Mouse (Mus musculus) kidney, postnatal 0 days (tissue): Measurements from ENCODE around the gene Hlcs. TPM values are rescaled to one million over a fixed set of nuclear protein-coding genes. Genes with fewer than 3 reads are reported as not detected.

Source experiments
- ATAC-seq: fragments of 200-750 bp; cut with Nextera tagmentation; replicated peaks from 2 replicates; pipeline ENCODE4 v1.8.0; 2017; ENCODE audit warnings: low read depth, moderate number of reproducible peaks, moderate TSS enrichment, moderate library complexity; ENCODE audit not compliant: low FRiP score
- DNase-seq: peaks from one replicate; pipeline ENCODE4 v3.0.0-alpha.2; 2016; ENCODE audit warnings: low spot score
- H3K27ac ChIP-seq: fragments of 300-500 bp; sonication (generic); 2 replicates; pipeline ENCODE4 v1.5.1; 2014; ENCODE audit warnings: mild to moderate bottlenecking
- H3K27me3 ChIP-seq: fragments of 300-500 bp; sonication (generic); 2 replicates; pipeline ENCODE4 v1.6.1; 2014; ENCODE audit warnings: low read length, mixed read lengths; ENCODE audit not compliant: insufficient read depth
- H3K36me3 ChIP-seq: fragments of 300-500 bp; sonication (generic); 2 replicates; pipeline ENCODE4 v1.6.1; 2014; ENCODE audit warnings: low read length, mixed read lengths; ENCODE audit not compliant: insufficient read depth
- H3K4me1 ChIP-seq: fragments of 300-500 bp; sonication (generic); replicated peaks from 2 replicates; pipeline ENCODE4 v1.6.1; 2014; ENCODE audit warnings: antibody characterized with exemption, low read length, mixed read lengths; ENCODE audit not compliant: insufficient read depth
- H3K4me2 ChIP-seq: fragments of 300-500 bp; sonication (generic); 2 replicates; pipeline ENCODE4 v1.6.1; 2014; ENCODE audit warnings: mild to moderate bottlenecking, low read length, moderate library complexity, mixed read lengths
- H3K4me3 ChIP-seq: fragments of 300-500 bp; sonication (generic); replicated peaks from 2 replicates; pipeline ENCODE4 v1.5.1; 2014; ENCODE audit warnings: low read depth, low read length
- H3K9ac ChIP-seq: fragments of 300-500 bp; sonication (generic); 2 replicates; pipeline ENCODE4 v1.6.1; 2014; ENCODE audit warnings: low read depth, low read length
- H3K9me3 ChIP-seq: fragments of 300-500 bp; sonication (generic); replicated peaks from 2 replicates; pipeline ENCODE4 v1.6.1; 2016; ENCODE audit warnings: low read length, inconsistent platforms, mixed read lengths
- CTCF ChIP-seq: IDR thresholded peaks from 2 replicates; pipeline ENCODE4 v1.5.1; 2016; ENCODE audit warnings: antibody characterized with exemption, low read depth, mild to moderate bottlenecking, moderate library complexity
- whole genome bisulfite sequencing: fragments of 180-500 bp; shearing (Covaris S2); extraction: QIAGEN DNeasy Blood & Tissue Kit; methylation state at CpG from one replicate; pipeline ENCODE4 v1.1.7; 2014; 5-methylcytosine and 5-hydroxymethylcytosine counted together
- polyA plus RNA-seq: library from polyadenylated mRNA; unstranded; fragments of >200 nt; fragmentation: Nextera tagmentation; extraction: Ambion mirVana; gene quantifications from 2 replicates; pipeline ENCODE4 v1.2.1, GENCODE M21; 2015

Hlcs gene
- polyA plus RNA-seq, 1 experiment from 2014 or later: 5.0 TPM

DNA sequence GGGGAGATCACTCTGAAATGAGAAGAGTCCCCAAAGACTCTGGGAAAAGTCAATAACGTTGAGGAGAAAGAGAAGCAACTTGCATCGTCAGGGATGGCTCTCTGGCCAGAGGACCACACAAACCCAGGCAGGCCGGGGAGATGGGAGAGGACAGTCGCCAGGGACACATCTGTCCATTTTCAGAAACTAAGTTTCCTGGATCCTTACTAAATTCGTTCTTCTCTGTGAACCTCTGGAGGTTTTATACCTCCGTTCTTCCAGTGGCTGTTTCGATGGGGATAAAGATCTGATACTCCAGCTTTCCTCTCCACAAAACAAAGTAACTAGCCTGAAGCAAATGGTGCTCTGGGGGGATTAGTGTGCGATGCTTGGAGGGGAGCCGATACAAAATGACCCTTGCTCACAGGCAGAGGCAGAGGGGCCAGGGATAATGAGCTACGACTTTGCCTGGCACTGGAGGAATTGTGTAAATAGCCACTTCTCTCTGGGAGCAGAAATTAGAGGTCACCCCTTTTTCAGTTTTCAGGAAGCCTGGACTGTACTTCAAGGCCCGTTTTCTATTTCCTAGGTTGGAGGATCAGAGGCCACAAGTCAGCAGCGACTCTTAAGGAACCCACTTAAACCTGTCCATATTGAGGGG is 220.7 kb downstream of the Hlcs start:
- no peak for DNase-seq
- ATAC-seq: no peak
- Histone ChIP-seq H3K9me3 (no peaks in the 10 kb centered on the region), H3K4me1 (peaks cover 5% of the 10 kb centered on the region; the same call in 1 of the 2 replicates), H3K4me2 (0 out of 2 replicates have a peak overlapping the region, but pooled peaks have one; percentile 13), H3K4me3 (no peak overlapping the region; the same call in 1 of the 2 replicates), H3K9ac (no peak overlapping the region), H3K27ac (no peak overlapping the region), H3K36me3 (no peaks in the 10 kb centered on the region), H3K27me3 (peaks cover 88% of the 10 kb centered on the region)
- 4% methylated on average over 12 of the region's 12 CpGs for WGBS
- TF ChIP-seq CTCF: no peak

DNA sequence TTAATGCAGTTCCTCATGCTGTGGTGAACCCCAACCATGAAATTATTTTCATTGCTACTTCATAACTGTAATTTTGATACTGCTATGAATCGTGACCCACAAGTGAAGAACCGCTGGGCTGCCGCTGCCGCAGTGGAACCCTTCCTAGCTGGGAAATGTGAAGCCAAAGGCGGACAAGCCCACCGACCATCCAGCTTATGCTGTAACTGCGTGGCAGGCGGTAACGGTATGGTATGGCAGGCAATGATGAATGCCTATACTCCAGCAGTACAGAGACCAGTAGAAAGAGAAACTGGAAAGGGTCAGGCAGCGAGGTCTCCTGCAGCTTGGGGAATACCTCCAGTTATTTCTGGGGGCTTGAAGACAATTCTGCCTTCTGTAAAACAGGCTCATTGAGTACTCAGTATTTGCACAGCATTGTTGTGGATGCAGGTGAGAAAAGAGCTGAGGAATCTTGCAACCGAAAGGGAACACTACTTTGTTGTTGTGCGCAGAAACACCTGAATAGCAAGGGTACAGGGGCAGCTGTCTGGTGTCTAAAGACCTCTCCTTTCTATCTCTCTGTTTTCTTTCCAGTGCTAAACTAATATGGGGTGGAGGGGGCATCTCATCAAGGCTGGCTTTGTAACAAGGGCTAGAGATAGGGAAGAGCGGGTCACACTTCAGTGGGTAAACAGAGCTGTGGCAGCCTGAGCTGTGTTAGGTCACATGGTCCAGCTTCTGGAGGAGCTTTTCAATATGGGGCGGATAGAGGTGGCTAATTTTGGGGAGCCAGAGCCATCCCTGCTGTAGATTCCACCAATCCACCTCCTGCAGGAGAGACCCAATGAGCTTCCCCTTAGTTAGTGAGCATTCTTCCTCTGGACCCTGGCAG is 224.3 kb downstream of the Hlcs start:
- no peak overlapping the region for H3K9ac ChIP-seq
- H3K4me1 ChIP-seq: peaks cover 18% of the 10 kb centered on the region
- peak overlapping the region; percentile 28; the same call in 1 of the 2 replicates for H3K4me3 ChIP-seq
- no peak overlapping the region for H3K4me2 ChIP-seq
- H3K9me3 ChIP-seq: no peaks in the 10 kb centered on the region
- TF ChIP-seq CTCF: no peak
- no peak overlapping the region for H3K27ac ChIP-seq
- no peaks in the 10 kb centered on the region for H3K36me3 ChIP-seq
- no peak; the same call in 1 of the 2 replicates for ATAC-seq
- no peak for DNase-seq
- H3K27me3 ChIP-seq: peaks cover 97% of the 10 kb centered on the region
- 6% methylated on average over 14 of the region's 14 CpGs for WGBS

DNA sequence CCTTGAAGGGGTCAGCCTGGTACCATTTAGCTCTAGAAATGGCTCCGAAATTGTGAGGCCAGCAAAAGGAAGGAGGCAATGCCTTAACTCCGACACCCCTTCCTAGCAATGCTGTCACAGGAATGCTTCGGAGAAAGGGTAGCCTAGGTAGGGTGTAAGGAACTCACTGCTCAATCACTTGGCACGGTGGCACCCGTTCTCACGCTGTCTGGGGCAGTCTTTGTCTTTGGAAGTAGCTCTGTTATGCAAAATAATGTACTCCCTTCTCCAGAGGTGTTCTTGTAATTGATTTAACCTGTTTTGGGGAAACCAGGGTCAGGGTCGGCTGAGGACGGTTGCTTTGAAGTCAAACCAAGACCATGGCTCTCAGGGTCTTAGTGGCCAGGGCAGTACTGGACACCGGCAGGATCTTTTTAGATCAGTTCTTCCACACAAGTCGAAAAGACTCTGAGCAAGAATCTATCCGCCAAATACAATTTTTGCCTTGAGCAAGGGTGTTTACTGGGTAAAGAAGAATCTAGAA is 225.1 kb downstream of the Hlcs start:
- H3K36me3 ChIP-seq: no peaks in the 10 kb centered on the region
- no peak overlapping the region for H3K27ac ChIP-seq
- DNase-seq: no peak
- H3K9me3 ChIP-seq: no peaks in the 10 kb centered on the region
- H3K9ac ChIP-seq: no peak overlapping the region
- no peak for ATAC-seq
- H3K27me3 ChIP-seq: peaks cover 96% of the 10 kb centered on the region
- no peak for TF ChIP-seq CTCF
- 0 out of 2 replicates have a peak overlapping the region, but pooled peaks have one; percentile 2 for H3K4me2 ChIP-seq
- H3K4me1 ChIP-seq: peaks cover 18% of the 10 kb centered on the region
- WGBS: 3% methylated on average over 11 of the region's 11 CpGs
- peak overlapping the region; percentile 28 for H3K4me3 ChIP-seq

DNA sequence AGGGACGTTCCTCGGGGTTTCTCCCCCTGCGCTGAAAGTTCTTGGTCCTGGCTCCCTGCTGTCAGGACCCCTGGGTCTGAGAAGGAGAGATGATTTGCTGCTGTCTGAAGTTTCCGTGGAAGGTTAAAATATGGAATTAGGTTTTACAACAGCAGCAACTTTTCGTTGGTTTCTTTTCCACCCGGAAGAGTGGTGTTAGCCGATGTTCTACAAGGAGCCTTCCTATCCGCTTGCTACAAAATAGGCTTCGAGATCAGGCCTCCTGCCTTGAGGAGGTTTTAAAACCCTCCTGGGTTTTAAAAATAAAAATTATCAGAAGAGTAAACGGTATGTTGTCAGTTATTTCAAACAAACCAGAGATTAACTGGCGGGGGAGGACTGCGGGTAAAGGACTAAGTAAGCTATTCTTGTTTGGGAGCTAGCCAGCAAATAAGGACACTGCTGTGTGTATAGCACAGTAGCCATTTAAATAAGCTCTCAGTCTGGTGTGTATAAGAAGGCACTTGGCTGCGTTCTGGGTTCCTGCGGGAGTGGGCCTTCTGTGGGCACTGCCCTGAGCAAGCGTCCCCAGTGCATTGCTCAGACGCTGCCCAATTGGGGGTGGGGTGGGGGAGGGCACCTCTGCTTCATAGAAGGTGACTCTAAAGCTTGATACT is 225.7 kb downstream of the Hlcs start:
- H3K36me3 ChIP-seq: no peaks in the 10 kb centered on the region
- no peak for TF ChIP-seq CTCF
- H3K4me2 ChIP-seq: peak overlapping the region; percentile 32
- H3K9me3 ChIP-seq: no peaks in the 10 kb centered on the region
- no peak for DNase-seq
- ATAC-seq: no peak
- peak overlapping the region; percentile 49 for H3K9ac ChIP-seq
- peak overlapping the region; percentile 28 for H3K4me3 ChIP-seq
- 4% methylated on average over 16 of the region's 16 CpGs for WGBS
- H3K27me3 ChIP-seq: peaks cover 94% of the 10 kb centered on the region
- peaks cover 18% of the 10 kb centered on the region for H3K4me1 ChIP-seq
- H3K27ac ChIP-seq: no peak overlapping the region

DNA sequence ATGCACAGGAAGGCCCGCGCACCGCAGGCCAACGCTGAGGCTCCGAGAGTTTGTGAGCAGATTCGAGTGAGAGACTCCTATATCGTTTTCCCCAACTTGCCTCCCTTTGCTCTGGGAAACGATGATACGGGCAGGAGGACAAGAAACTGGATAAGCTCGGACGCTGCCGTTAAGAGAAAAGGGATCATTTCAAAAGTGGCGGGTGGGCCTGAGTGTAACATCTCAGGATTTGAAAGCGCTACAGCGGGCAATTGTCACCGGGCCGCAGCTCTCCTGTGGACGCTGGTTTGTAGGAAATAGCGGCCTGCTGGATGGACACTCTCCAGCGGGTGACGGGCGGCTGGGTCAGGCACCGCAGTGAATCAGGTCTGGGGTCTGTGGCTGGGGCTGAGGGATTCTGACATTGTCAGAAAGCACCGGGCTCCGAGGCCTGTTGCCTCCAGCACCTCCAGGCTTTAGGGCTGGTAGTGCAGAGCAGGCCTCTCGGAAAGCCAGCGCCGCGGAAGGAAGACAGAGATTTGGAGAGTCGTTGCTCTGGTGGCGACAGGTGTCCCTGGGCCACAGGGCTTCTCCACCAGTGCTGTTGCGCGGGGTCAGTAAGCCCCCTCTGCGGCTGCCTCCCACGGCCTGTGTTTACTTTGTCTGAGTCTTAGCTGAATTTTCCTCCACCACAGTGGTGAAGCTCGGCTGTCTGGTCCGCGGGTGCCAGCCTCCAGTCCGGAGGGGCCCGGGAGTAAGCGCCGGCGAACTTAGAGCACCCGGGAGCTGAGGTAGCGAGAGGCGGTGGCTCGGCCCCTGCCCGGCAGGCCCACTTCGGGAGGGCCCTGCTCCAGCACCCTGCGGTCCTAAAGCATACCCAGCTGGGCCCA is 226.4 kb downstream of the Hlcs start:
- ATAC-seq (no peak), DNase-seq (no peak)
- peaks cover 94% of the 10 kb centered on the region for H3K27me3 ChIP-seq
- H3K9me3 ChIP-seq: no peaks in the 10 kb centered on the region
- H3K27ac ChIP-seq: no peak overlapping the region
- no peaks in the 10 kb centered on the region for H3K36me3 ChIP-seq
- H3K4me2 ChIP-seq: peak overlapping the region; percentile 32
- 2% methylated on average over 50 of the region's 50 CpGs for WGBS
- H3K4me3 ChIP-seq: peak overlapping the region; percentile 28
- peak overlapping the region; percentile 49 for H3K9ac ChIP-seq
- peaks cover 18% of the 10 kb centered on the region for H3K4me1 ChIP-seq
- TF ChIP-seq CTCF: no peak; the same call in 1 of the 2 replicates
